Mouse (Mus musculus): ENCODE results near the gene Gm21304. TPM values are rescaled to one million over a fixed set of nuclear protein-coding genes. Genes with fewer than 3 reads are reported as not detected.
"Not testable (repeated sequence)": the region's sequence is repeated elsewhere in the genome, so short reads cannot be mapped to it uniquely, and the experiment has no call there.

Gene Gm21304
- polyA plus RNA-seq (2014; fragmentation: Nextera tagmentation; extraction: Ambion mirVana) = not detected in 2 replicates

DNA sequence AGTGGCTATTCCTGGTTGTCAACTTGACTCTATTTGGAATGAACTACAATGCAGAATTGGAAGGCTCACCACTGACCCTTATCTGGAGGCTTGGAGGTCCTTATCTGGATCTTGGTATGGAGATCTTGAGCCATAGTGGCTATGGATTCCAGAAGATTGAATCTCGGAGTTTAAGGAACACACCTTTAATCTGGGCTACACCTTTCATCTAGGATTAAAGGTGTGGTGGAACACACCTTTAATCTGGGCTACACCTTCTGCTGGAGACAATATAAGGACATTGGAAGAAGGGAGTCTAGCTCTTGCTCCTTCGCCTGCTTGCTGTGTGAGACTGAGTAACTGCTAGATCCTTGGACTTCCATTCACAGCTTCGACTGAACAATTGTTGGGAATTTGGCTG lies at the start of gene Gm21304:
TSS of gene Gm21304 (plus strand) at position 301 of the 400 bp plus-strand sequence.
- not testable (repeated sequence) for H3K9me3 ChIP-seq (ENCODE audit: control insufficient read depth, low read length); H3K4me2 ChIP-seq (ENCODE audit: low read length); H3K27ac ChIP-seq (replicated peaks; ENCODE audit: low read depth, low read length); H3K4me3 ChIP-seq (replicated peaks; ENCODE audit: low read depth, low read length); H3K9ac ChIP-seq (replicated peaks; ENCODE audit: low read length); H3K36me3 ChIP-seq (ENCODE audit: control insufficient read depth, insufficient read depth, low read length); H3K4me1 ChIP-seq (ENCODE audit: control insufficient read depth, insufficient read depth, low read length); DNase-seq; H3K27me3 ChIP-seq (ENCODE audit: control insufficient read depth, insufficient read depth, low read length); ATAC-seq (ENCODE audit: low FRiP score, low TSS enrichment)
- no CpG with 5 or more reads among the region's 3 CpGs for WGBS

DNA sequence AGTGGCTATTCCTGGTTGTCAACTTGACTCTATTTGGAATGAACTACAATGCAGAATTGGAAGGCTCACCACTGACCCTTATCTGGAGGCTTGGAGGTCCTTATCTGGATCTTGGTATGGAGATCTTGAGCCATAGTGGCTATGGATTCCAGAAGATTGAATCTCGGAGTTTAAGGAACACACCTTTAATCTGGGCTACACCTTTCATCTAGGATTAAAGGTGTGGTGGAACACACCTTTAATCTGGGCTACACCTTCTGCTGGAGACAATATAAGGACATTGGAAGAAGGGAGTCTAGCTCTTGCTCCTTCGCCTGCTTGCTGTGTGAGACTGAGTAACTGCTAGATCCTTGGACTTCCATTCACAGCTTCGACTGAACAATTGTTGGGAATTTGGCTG lies 25.6 kb upstream of the Gm21304 start, which contains the start of gene Gm21293:
TSS of gene Gm21293 (plus strand) at position 301 of the 400 bp plus-strand sequence.
- not testable (repeated sequence) for H3K4me3 ChIP-seq (replicated peaks; ENCODE audit: low read depth, low read length); DNase-seq; H3K27me3 ChIP-seq (ENCODE audit: control insufficient read depth, insufficient read depth, low read length); H3K27ac ChIP-seq (replicated peaks; ENCODE audit: low read depth, low read length); H3K4me1 ChIP-seq (ENCODE audit: control insufficient read depth, insufficient read depth, low read length); H3K36me3 ChIP-seq (ENCODE audit: control insufficient read depth, insufficient read depth, low read length); H3K9me3 ChIP-seq (ENCODE audit: control insufficient read depth, low read length); ATAC-seq (ENCODE audit: low FRiP score, low TSS enrichment); H3K9ac ChIP-seq (replicated peaks; ENCODE audit: low read length); H3K4me2 ChIP-seq (ENCODE audit: low read length)
- WGBS = no CpG with 5 or more reads among the region's 3 CpGs

DNA sequence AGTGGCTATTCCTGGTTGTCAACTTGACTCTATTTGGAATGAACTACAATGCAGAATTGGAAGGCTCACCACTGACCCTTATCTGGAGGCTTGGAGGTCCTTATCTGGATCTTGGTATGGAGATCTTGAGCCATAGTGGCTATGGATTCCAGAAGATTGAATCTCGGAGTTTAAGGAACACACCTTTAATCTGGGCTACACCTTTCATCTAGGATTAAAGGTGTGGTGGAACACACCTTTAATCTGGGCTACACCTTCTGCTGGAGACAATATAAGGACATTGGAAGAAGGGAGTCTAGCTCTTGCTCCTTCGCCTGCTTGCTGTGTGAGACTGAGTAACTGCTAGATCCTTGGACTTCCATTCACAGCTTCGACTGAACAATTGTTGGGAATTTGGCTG lies 17.1 kb upstream of the Gm21304 start, which contains the start of gene Gm6763:
TSS of gene Gm6763 (plus strand) at position 301 of the 400 bp plus-strand sequence.
- H3K4me1 ChIP-seq (ENCODE audit: control insufficient read depth, insufficient read depth, low read length); DNase-seq; H3K9me3 ChIP-seq (ENCODE audit: control insufficient read depth, low read length); H3K36me3 ChIP-seq (ENCODE audit: control insufficient read depth, insufficient read depth, low read length); H3K27me3 ChIP-seq (ENCODE audit: control insufficient read depth, insufficient read depth, low read length); H3K9ac ChIP-seq (replicated peaks; ENCODE audit: low read length); H3K4me2 ChIP-seq (ENCODE audit: low read length); H3K27ac ChIP-seq (replicated peaks; ENCODE audit: low read depth, low read length); ATAC-seq (ENCODE audit: low FRiP score, low TSS enrichment); H3K4me3 ChIP-seq (replicated peaks; ENCODE audit: low read depth, low read length): not testable (repeated sequence)
- no CpG with 5 or more reads among the region's 3 CpGs for WGBS

DNA sequence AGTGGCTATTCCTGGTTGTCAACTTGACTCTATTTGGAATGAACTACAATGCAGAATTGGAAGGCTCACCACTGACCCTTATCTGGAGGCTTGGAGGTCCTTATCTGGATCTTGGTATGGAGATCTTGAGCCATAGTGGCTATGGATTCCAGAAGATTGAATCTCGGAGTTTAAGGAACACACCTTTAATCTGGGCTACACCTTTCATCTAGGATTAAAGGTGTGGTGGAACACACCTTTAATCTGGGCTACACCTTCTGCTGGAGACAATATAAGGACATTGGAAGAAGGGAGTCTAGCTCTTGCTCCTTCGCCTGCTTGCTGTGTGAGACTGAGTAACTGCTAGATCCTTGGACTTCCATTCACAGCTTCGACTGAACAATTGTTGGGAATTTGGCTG lies 8.6 kb upstream of the Gm21304 start, which contains the start of gene Gm8764:
TSS of gene Gm8764 (plus strand) at position 301 of the 400 bp plus-strand sequence.
- not testable (repeated sequence) for H3K9me3 ChIP-seq (ENCODE audit: control insufficient read depth, low read length); H3K36me3 ChIP-seq (ENCODE audit: control insufficient read depth, insufficient read depth, low read length); H3K27me3 ChIP-seq (ENCODE audit: control insufficient read depth, insufficient read depth, low read length); ATAC-seq (ENCODE audit: low FRiP score, low TSS enrichment); H3K27ac ChIP-seq (replicated peaks; ENCODE audit: low read depth, low read length); H3K4me3 ChIP-seq (replicated peaks; ENCODE audit: low read depth, low read length); H3K4me1 ChIP-seq (ENCODE audit: control insufficient read depth, insufficient read depth, low read length); H3K9ac ChIP-seq (replicated peaks; ENCODE audit: low read length); DNase-seq; H3K4me2 ChIP-seq (ENCODE audit: low read length)
- WGBS = no CpG with 5 or more reads among the region's 3 CpGs

DNA sequence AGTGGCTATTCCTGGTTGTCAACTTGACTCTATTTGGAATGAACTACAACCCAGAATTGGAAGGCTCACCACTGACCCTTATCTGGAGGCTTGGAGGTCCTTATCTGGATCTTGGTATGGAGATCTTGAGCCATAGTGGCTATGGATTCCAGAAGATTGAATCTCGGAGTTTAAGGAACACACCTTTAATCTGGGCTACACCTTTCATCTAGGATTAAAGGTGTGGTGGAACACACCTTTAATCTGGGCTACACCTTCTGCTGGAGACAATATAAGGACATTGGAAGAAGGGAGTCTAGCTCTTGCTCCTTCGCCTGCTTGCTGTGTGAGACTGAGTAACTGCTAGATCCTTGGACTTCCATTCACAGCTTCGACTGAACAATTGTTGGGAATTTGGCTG lies 8.4 kb downstream of the Gm21304 start, which contains the start of gene Gm21312:
TSS of gene Gm21312 (plus strand) at position 301 of the 400 bp plus-strand sequence.
- not testable (repeated sequence) for H3K9me3 ChIP-seq (ENCODE audit: control insufficient read depth, low read length); H3K4me3 ChIP-seq (replicated peaks; ENCODE audit: low read depth, low read length); H3K27ac ChIP-seq (replicated peaks; ENCODE audit: low read depth, low read length); H3K27me3 ChIP-seq (ENCODE audit: control insufficient read depth, insufficient read depth, low read length); H3K36me3 ChIP-seq (ENCODE audit: control insufficient read depth, insufficient read depth, low read length); H3K4me2 ChIP-seq (ENCODE audit: low read length); H3K9ac ChIP-seq (replicated peaks; ENCODE audit: low read length); ATAC-seq (ENCODE audit: low FRiP score, low TSS enrichment); H3K4me1 ChIP-seq (ENCODE audit: control insufficient read depth, insufficient read depth, low read length); DNase-seq
- WGBS = no CpG with 5 or more reads among the region's 3 CpGs

DNA sequence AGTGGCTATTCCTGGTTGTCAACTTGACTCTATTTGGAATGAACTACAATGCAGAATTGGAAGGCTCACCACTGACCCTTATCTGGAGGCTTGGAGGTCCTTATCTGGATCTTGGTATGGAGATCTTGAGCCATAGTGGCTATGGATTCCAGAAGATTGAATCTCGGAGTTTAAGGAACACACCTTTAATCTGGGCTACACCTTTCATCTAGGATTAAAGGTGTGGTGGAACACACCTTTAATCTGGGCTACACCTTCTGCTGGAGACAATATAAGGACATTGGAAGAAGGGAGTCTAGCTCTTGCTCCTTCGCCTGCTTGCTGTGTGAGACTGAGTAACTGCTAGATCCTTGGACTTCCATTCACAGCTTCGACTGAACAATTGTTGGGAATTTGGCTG lies 16.9 kb downstream of the Gm21304 start, which contains the start of gene Gm20765:
TSS of gene Gm20765 (plus strand) at position 301 of the 400 bp plus-strand sequence.
- not testable (repeated sequence) for H3K36me3 ChIP-seq (ENCODE audit: control insufficient read depth, insufficient read depth, low read length); H3K4me3 ChIP-seq (replicated peaks; ENCODE audit: low read depth, low read length); DNase-seq; H3K27me3 ChIP-seq (ENCODE audit: control insufficient read depth, insufficient read depth, low read length); H3K27ac ChIP-seq (replicated peaks; ENCODE audit: low read depth, low read length); H3K4me1 ChIP-seq (ENCODE audit: control insufficient read depth, insufficient read depth, low read length); H3K9ac ChIP-seq (replicated peaks; ENCODE audit: low read length); H3K9me3 ChIP-seq (ENCODE audit: control insufficient read depth, low read length); ATAC-seq (ENCODE audit: low FRiP score, low TSS enrichment); H3K4me2 ChIP-seq (ENCODE audit: low read length)
- WGBS = no CpG with 5 or more reads among the region's 3 CpGs

DNA sequence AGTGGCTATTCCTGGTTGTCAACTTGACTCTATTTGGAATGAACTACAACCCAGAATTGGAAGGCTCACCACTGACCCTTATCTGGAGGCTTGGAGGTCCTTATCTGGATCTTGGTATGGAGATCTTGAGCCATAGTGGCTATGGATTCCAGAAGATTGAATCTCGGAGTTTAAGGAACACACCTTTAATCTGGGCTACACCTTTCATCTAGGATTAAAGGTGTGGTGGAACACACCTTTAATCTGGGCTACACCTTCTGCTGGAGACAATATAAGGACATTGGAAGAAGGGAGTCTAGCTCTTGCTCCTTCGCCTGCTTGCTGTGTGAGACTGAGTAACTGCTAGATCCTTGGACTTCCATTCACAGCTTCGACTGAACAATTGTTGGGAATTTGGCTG lies 25.4 kb downstream of the Gm21304 start, which contains the start of gene Gm4340:
TSS of gene Gm4340 (plus strand) at position 301 of the 400 bp plus-strand sequence.
- no CpG with 5 or more reads among the region's 3 CpGs for WGBS
- H3K27me3 ChIP-seq (ENCODE audit: control insufficient read depth, insufficient read depth, low read length); H3K27ac ChIP-seq (replicated peaks; ENCODE audit: low read depth, low read length); H3K4me3 ChIP-seq (replicated peaks; ENCODE audit: low read depth, low read length); H3K36me3 ChIP-seq (ENCODE audit: control insufficient read depth, insufficient read depth, low read length); H3K4me2 ChIP-seq (ENCODE audit: low read length); H3K4me1 ChIP-seq (ENCODE audit: control insufficient read depth, insufficient read depth, low read length); DNase-seq; H3K9ac ChIP-seq (replicated peaks; ENCODE audit: low read length); H3K9me3 ChIP-seq (ENCODE audit: control insufficient read depth, low read length); ATAC-seq (ENCODE audit: low FRiP score, low TSS enrichment): not testable (repeated sequence)

DNA sequence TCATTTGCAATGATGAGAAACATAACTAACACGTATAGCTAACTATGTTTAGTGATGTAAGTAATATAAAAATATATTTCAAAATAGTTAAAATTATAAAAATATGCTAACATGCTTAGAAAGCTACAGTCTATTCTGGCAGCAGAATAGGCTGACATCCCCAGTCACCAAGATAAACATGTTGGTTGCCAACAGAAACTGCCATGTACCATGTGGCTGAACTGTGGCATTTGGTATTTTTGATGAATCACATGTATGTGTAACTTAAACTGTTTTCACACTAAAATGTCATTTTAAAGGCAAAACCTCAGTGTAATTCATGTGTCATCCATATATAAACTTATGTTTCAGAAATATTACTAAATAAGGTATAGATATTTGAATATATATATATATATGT lies 41.3 kb downstream of the Gm21304 start:
- Histone ChIP-seq H3K4me3 (replicated peaks; ENCODE audit: low read depth, low read length) (no peak overlapping the region), H3K4me2 (ENCODE audit: low read length) (no peak overlapping the region), H3K36me3 (ENCODE audit: control insufficient read depth, insufficient read depth, low read length) (no peaks in the 10 kb centered on the region), H3K9ac (replicated peaks; ENCODE audit: low read length) (no peak overlapping the region), H3K27me3 (ENCODE audit: control insufficient read depth, insufficient read depth, low read length) (no peaks in the 10 kb centered on the region), H3K9me3 (ENCODE audit: control insufficient read depth, low read length) (no peaks in the 10 kb centered on the region), H3K4me1 (ENCODE audit: control insufficient read depth, insufficient read depth, low read length) (no peaks in the 10 kb centered on the region), H3K27ac (replicated peaks; ENCODE audit: low read depth, low read length) (no peak overlapping the region)
- WGBS = 91% methylated on average over 1 of the region's 1 CpGs
- DNase-seq = no peak
- ATAC-seq (ENCODE audit: low FRiP score, low TSS enrichment) = no peak

DNA sequence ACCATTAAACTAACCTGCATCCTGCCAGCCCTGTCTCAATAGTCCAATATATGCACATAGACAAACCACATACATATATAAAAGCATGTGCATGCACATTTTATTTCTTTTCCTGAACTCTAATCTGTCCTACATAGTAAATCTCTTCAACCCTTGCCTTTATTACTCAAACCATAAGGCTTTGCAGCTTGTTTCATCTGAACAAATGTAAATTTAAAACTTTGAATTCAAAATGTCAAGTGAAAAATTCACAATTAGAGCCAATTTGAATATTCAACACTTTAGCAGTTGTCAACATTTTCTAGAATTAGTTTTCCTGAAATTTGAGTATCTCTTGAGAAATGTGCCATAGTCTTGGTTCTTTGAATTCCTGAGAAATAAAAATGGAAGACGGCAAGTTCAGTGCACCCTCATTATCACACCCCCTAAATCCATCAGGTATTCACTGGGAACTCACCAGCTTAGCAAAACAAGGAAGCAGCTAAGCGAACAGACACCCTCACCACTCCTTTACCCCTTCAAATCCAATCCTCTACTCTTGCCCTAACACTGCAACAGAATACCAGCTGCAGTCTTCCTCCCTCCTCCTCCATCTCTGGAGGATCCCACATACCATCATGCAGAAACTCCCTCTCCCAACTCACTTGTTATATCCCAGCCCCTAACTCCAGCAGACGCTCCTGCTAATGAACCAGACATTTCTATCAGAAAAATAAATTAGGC lies 42.1 kb downstream of the Gm21304 start:
- Histone ChIP-seq H3K27me3 (ENCODE audit: control insufficient read depth, insufficient read depth, low read length) (no peaks in the 10 kb centered on the region), H3K9me3 (ENCODE audit: control insufficient read depth, low read length) (no peaks in the 10 kb centered on the region), H3K4me3 (replicated peaks; ENCODE audit: low read depth, low read length) (no peak overlapping the region), H3K36me3 (ENCODE audit: control insufficient read depth, insufficient read depth, low read length) (no peaks in the 10 kb centered on the region), H3K4me2 (ENCODE audit: low read length) (no peak overlapping the region), H3K4me1 (ENCODE audit: control insufficient read depth, insufficient read depth, low read length) (no peaks in the 10 kb centered on the region), H3K9ac (replicated peaks; ENCODE audit: low read length) (no peak overlapping the region), H3K27ac (replicated peaks; ENCODE audit: low read depth, low read length) (no peak overlapping the region)
- DNase-seq = no peak
- no peak for ATAC-seq (ENCODE audit: low FRiP score, low TSS enrichment)
- WGBS = 75% methylated on average over 3 of the region's 3 CpGs

Data from midbrain, embryonic 14.5 days (tissue).